ENCODE assay signal across 16 mouse cellular contexts in genomic region chr10:87639339-87639738, GRCm38 (mm10).
DNase-seq lines count a peak whose midpoint lies in the region.
"Had no signal": no experiment of that assay in that cellular context is flagged by ENCODE, and none has a peak within 500 bp of the region (broad histone marks: within the 10 kb centered on the region; RNA-seq: fewer than 3 reads in every experiment).

No protein-coding gene starts in this region.

- peak; percentile 41 for DNase-seq in adrenal gland, adult 2 months
- no peak for DNase-seq in adrenal gland, postnatal 4 days (ENCODE audit: low spot score in 2 of 2)
- peak; percentile 85 for DNase-seq in heart, adult 11 months
- DNase-seq in heart, postnatal 10 days: no peak
- DNase-seq in MN1 (ENCODE audit: low spot score): peak; percentile 40
- peak; percentile 13 to 23 for DNase-seq in adrenal gland, postnatal 36 days
- DNase-seq in gastrocnemius, postnatal 14 days: no peak
- DNase-seq in cerebellum, postnatal 14 days: no peak
- DNase-seq: cerebellum, adult 18-20 months; cerebellum, adult 9-10 months; cerebellum, postnatal 25 days; forebrain, postnatal 0 days; heart, postnatal 14 days; heart, postnatal 4 days; kidney, adult 18-20 months; kidney, adult 9 months had no signal

- intact Hi-C loops in heart, postnatal 10 days (cut with DNase I): no loop called here
- intact Hi-C loops in gastrocnemius, postnatal 14 days (cut with DNase I; ENCODE audit: low total_unique reads): no loop called here

Comparison
In these comparisons a context has a peak if more than half of its experiments do, and no peak if none do; other contexts are left out.
1. DNase-seq: peak in adrenal gland, adult 2 months (single experiment), heart, adult 11 months (single experiment), MN1 (single experiment) and adrenal gland, postnatal 36 days (2 of 2); none in adrenal gland, postnatal 4 days (0 of 2), heart, postnatal 10 days (0 of 2), gastrocnemius, postnatal 14 days (single experiment) and cerebellum, postnatal 14 days (0 of 2).